Mouse (Mus musculus): Measurements from ENCODE around the gene Ifitm5.

Ifitm5 gene

DNA sequence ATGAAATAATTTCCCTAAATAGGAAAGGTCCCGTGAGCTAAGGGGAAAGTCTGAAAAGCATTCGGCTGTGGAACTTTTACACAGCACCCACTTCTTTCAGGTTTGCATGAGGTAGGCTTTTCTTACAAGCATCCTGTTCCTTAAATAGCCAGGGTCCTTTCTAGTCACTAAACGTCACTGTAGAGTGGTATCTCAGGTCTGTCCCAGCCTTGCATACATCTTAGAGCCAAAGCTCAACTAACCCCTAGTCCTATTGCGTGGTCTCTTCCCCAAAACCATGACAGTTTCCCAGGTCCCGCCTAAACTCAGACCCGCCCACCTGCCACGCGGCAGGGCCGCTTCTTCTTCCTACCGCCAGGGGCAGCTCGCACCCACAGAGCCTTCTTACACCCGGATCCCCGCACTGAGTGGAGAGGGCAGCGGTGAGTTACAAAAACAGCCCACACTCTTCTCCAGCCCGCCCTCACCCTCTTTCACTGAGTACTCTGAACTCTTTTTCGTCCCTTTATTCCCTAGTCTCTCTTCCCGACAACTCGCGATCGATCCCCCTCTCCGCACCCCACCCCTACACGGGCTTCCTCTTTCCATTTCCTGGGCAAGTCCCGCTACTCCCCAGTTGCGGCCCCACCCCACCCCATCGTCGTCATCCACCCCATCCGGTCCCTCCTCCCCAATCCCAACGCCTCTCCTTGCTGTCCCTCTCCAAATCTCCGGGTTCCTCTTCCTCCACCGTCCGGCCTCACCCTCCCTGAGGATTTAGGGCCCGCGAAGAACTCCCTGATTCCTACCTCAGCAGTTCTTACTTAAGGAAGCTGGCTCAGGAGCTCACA is 8.7 kb downstream of the Ifitm5 start, which contains the start of gene Pgghg:
Pgghg (plus strand) TSS at position 170 of the 830 bp plus-strand sequence.
- peak; percentile 53 to 70 for DNase-seq (ENCODE audit: low spot score in 2 of 2)

DNA sequence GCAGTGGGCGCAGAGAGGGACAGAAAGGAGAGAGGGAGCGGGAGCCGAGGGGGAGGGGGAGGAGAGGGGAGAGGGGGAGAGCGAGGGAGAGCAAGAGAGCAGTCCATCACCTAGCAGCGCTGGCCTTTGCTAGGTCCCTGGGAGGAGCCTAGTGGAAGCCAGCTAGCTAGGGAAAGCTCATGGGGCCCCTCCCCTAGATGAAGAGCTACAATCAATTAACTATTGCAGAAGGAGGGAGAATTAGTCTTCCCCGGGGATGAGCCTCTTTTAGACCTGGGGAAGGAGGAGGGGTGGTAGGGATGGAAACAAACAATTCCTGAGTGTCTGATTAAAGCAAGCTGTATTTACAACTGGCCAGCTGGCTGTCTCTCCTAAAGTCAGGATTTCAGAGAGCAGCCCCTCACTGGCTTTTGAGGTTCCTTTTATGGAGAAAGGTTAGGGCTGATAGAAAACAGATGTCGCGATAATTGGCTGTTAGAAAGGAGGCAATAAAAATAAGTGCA is 10.4 kb downstream of the Ifitm5 start:
- no peak for DNase-seq (ENCODE audit: low spot score in 2 of 2)

DNA sequence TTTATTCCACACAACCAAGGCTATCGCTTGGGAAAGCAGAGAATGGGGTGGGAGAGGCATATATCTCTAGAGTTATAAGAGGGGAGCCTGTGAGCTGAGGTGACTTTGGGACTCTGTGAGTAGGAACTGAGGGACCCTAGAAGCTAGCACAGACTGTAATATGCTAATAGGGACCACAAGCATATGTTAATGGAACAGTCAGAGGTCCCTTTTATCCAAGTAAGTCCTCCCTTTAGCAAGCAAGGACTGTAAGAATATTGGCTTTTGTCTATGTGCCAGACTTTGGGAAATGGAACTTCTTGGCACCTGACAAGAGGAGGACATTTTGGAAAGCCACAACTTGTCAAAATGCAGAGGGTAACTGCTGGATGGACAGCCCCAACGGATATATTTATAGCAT is 11.2 kb downstream of the Ifitm5 start:
- no peak for DNase-seq (ENCODE audit: low spot score in 2 of 2)

DNA sequence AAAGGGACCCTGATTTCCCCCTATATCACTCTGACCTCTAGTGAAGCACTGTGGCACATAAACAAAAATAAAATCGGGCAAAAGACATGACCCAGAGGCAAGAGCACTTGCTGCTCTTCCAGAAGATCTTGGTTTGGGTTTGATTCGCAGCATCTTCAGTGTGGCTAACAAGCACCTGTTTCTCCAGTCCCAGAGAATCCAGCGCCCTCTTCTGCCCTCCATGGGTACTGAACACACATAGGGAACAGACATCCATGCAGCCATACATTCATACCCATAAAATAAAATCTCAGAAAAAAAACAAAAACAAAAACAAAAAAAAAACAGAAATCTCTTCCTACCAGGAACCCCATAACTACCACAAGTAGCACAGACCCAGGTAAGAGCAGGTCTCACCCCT is 11.7 kb downstream of the Ifitm5 start:
- DNase-seq (ENCODE audit: low spot score in 2 of 2): no peak

DNA sequence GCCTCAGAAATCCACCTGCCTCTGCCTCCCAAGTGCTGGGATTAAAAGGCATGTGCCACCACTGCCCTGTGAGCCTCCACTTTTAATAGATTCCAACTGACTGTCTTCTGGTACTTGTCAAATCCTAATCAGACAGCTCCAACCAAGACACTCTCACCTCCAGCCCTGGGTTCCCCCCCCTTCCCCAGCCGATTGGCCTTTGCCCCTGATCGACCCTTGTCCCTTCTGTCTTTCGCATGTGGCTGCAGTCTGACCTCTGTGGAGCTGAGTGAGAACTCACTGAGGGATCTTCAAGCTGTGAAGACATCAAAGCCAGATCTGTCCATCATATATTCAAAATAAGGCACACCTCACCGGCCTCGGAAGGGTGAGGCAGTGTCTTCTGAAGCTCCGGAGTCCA is 22.9 kb downstream of the Ifitm5 start:
- DNase-seq (ENCODE audit: low spot score in 2 of 2): no peak

DNA sequence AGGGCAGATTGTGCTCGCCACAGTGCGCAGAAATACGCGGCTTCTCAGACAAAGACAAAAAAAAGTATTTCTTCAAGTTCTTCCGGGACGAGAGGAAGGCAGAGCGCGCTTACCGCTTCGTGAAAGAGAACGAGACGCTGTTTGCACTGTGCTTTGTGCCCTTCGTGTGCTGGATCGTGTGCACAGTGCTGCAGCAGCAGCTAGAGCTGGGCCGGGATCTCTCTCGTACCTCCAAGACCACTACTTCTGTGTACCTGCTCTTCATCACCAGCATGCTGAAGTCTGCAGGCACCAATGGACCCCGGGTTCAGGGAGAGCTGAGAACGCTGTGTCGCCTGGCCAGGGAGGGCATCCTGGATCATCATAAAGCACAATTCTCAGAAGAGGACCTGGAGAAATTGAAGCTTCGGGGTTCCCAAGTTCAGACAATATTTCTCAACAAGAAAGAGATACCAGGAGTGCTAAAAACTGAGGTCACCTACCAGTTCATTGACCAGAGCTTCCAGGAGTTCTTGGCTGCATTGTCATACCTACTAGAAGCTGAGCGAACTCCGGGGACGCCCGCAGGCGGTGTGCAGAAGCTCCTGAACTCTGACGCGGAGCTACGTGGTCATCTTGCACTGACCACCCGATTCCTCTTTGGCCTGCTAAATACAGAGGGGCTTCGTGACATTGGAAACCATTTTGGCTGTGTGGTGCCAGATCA is 26.9 kb downstream of the Ifitm5 start:
- DNase-seq (ENCODE audit: low spot score in 2 of 2): no peak

DNA sequence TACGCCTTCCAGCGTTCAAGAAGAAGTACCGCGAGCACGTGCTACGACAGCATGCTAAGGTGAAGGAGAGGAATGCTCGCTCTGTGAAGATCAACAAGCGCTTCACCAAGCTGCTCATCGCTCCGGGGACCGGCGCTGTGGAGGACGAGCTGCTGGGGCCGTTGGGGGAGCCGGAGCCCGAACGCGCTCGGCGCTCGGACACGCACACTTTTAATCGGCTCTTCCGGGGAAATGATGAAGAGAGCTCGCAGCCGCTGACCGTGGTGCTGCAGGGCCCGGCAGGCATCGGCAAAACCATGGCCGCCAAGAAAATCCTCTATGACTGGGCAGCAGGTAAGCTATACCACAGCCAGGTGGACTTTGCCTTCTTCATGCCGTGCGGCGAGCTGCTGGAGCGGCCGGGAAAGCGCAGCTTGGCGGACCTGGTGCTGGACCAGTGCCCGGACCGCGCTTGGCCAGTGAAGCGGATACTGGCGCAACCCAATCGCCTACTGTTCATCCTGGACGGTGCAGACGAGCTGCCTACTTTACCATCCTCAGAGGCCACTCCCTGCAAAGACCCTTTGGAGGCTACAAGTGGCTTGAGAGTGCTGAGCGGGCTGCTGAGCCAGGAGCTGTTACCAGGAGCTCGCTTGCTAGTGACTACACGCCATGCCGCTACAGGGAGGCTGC is 27.6 kb downstream of the Ifitm5 start:
- DNase-seq (ENCODE audit: low spot score in 2 of 2): no peak

DNA sequence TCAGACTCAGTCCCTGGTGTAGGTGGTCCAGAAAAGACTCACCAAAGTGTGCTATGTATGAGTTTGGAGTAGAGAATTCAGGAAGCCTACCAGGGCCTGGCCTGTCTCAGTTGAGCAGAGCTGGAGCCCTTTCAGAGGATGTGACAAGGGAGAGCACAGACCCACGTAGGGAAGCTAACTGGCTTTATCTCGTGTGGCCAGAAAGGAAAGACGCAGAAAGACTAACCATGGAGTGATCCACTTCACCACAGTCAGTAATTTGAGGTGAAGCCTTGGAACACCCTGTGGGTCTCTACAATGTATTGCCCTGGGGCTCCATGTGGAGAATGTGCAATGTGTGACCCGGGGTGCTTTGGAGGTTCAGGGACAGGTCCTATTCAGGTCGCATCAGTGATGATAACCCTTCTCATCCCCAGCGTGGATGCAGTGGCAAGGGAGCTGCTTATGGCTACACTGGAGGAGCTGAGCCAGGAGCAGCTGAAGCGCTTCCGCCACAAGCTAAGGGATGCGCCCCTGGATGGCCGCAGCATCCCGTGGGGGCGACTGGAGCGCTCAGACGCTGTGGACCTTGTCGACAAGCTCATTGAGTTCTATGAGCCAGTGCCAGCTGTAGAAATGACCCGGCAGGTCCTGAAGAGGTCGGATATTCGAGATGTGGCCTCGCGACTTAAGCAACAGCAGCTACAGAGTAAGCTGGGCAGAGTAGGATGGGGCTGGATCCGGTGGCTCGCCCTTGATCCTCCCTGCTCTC is 28.7 kb downstream of the Ifitm5 start:
- no peak for DNase-seq (ENCODE audit: low spot score in 2 of 2)

DNA sequence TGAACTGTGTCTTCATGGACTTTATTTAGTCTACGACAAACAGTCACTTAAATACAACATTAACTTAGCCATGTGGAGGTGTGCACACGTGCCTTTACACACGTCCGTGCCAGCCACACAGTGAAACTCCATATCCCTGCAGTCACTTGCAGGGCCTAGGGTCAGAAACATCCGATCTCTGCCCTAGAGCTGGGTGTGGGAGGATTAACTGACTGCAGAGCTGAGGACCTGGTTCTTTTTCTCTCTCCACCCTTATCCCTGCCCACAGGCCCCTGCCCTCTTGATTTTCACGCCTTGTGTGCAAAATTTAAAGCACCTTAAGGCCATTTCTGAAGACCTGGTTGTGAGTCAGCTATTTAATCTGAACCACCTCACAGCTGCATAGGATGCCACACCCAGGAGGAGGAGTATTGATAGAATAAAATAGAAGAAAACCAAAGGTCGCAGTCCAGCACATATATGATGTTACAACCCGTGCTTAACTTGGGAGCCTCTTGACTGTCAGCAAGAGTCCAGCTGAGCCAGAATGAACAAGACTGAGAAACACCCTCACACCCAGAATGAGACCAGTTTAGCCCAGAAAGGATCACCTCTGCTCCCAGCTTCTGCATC is 29.6 kb downstream of the Ifitm5 start, which contains the start of gene Nlrp6:
Nlrp6 (plus strand) TSS at position 485 of the 612 bp plus-strand sequence.
- no peak for DNase-seq (ENCODE audit: low spot score in 2 of 2)

DNA sequence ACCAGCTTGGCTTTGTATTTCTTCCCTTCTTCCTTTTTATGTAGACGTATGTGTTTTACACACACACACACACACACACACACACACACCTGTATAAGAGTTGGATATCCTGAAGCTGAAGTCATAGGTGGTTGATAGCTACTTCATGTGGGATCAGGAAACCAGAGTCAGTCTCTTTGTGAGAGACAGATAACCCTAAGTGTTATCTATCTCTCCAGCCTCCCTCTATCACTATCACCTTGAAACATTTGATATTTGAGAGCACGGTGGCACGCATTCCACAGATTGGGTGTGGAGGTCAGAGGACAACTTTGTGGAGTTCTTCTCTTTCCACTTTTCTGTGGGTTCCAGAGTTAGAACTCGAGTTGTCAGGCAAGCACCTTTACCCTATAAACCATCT is 30.2 kb downstream of the Ifitm5 start:
- DNase-seq (ENCODE audit: low spot score in 2 of 2): no peak

DNA sequence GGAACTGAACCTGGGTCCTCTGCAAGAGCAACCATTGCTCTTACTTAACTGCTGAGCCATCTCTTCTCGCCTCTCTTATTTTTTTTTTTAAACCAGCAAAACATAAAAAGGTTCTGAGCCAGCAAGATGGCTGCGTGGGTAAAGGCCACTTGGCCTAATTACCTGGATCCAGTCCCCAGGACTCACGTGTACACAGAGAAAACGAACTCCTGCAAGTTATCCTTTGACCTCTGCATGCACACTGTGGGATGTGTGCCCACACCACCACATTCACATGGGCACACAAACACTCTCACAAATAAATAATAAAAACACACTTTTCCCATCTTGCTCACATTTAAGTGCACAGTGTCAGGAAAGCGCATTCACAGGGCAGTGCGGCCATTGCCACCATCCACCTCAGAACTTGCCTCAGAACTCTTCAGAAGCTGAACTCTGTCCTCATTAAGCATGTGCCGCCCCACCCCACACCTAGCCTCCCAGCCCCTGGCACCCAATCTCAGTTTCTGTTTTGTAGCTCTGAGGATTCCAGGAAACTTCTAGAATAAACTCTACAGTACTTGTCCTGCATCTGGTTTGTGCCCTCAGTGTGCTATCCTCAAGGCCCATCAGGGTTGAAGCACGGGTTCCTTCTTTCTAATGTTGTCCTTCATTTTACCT is 35.9 kb downstream of the Ifitm5 start:
- DNase-seq (ENCODE audit: low spot score in 2 of 2): no peak

DNA sequence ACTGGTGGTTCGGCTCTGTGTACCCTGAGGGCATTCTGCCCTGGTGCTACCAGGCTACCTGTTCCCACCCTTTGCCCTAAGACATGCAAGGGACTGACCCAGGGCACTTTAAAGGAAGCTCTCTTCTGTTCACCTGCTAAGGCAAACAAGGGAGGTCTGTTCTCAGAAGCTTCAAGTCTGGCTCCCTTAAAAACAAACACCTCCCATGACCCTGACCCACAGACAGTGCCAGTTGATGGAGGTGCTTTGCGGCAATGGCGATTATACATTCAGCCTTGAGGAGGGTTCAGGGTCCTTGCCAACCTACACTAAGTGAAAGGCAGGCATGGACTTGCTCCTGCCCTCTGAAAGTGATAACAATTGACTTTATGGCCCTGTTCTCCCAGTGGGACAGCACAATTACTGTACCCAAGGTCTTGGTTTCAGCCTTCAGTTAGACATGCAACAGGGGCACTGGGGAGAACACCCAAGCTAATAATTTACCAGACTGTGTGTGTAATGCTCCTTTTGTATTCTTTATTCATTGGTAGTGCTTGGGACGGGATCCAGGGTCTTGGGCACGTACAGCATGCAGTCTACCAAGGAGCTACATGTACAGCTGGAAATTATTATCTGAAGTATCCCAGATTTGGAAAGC is 37.1 kb downstream of the Ifitm5 start:
- no peak for DNase-seq (ENCODE audit: low spot score in 2 of 2)

DNA sequence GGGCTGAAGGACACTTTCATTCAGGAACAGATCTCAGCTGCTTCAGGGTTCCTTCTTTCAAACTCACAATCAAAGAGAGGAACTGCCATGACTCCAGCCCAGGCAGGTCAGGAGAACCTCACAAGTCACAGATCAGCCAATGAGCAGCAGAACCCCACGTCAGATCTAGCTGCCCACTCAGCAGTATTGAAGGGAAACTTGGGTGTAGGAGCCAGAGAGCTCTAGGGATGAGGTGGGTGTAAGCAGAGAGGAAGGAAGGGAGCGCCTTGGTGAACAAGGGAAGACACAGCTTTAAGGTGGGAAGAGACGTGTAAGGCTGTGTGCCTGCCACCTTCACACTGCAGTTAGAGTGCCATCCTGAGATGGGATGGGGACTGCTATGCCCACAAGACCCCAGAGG is 37.8 kb downstream of the Ifitm5 start:
- no peak for DNase-seq (ENCODE audit: low spot score in 2 of 2)

DNA sequence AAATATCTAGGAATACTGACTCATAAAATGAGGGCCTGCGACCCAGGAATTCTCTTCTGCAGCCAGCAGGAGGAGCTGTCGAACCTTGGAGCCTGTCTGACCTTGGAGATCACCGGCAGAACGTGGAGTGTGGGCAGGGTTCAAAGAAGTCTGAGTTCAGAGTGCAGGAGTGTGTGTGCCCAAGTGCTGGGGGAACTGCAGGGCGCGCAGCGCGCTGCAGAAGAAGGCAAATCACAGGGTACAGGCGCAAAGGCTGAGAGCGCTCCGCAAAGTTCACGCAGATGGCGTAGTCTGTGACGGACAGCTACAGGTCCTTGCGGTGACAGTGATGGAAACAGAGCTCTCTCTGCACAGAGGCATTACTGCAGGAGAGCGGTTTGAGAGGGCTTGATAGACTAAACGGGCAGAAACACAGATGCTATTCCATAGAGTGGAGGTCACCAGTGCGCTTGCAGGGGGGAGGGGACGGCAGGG is 41.4 kb downstream of the Ifitm5 start:
- DNase-seq (ENCODE audit: low spot score in 2 of 2): peak; percentile 25 to 56

DNA sequence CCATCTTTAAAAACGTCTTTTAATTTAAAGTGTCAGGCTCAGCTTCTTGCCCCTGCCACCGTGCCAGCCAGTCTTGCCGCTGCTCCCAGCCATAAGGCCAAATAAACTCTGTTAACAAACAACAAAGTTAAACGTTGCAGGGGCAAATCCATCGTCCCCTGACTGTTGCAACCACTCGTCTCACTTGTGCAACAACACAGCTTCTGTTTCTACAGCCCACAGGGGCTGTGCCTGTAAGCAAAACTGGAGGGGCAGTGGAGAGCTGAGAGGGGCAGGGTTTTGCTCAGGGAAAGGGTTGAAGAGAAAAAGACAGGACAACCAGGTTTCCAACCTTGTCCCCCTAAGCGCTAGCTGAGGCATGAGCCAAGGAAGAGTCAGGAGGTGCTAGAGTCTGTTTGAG is 41.9 kb downstream of the Ifitm5 start:
- no peak for DNase-seq (ENCODE audit: low spot score in 2 of 2)

DNA sequence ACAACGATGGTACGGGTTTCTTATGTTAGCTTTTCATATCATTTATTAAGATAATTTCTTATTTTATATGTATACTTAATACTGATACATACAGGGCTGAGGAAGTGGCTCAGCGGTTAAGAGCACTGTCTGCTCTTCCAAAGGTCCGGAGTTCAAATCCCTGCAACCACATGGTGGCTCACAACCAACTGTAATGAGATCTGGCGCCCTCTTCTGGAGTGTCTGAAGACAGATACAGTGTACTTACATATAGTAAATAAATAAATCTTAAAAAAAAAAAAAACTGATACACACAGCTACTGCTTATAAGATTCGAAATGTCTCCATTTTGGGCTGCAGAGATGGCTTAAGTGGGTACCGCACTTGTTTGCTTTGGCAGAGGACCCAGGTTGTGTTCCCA is 42.4 kb downstream of the Ifitm5 start:
- DNase-seq (ENCODE audit: low spot score in 2 of 2): no peak

DNA sequence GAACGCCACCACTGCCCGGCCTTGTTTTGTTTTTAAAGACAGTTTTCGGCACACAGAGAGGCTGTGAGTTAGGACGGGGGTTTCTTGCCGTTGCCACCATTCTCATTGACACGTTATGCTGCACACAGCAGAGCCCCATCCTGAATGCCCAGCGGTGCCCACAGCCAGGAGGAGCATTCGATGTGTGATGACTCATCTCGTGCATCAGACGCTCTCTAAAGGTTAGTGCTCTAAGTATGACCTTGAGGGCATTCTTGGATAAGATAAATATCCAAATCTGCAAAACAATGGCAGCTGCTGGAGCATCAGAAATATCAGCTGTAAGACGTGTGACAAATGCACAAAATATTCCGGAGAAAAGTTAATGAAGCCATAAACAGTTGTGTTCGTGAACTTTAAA is 43.0 kb downstream of the Ifitm5 start:
- DNase-seq (ENCODE audit: low spot score in 2 of 2): no peak

DNA sequence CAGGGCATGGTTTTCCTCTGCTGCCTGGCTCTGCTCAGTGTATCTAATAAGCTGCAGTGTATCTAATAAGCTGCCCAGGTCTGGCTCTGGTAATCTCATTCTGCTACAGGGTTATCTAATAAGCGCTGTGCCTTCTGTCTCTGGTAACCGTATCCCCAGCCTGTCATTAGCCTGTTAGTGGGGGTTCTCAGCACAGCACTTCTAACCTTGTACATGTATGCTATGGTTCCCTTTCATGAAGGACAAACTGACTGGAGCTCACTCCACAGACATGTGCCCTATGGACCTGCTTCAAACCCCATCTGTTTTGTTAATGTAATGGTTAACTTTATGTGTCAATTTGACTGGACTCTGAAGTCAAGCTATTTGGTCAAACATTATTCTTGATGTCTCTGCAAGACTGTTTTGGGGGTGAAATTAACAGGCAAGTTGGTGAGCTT is 44.4 kb downstream of the Ifitm5 start:
- DNase-seq (ENCODE audit: low spot score in 2 of 2): no peak

DNA sequence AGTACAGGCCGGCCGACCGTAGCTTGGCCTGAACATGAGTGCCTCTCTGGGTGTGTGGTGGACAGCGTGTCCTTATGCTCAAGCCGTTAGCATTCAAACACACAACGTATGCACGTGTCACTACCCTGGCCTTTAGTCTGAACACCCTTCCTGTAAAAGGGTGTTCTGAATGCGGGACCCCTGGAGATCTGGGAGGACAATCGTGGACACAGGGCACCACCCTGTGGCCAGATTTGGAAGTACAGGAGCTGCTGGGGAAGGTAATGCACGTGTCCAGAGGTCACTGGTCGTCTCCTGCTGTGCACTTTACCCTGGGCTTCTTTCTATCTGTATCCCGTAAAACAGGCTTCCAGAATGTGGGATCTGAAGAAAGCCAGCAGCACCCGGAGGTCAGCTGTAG is 46.9 kb downstream of the Ifitm5 start:
- DNase-seq (ENCODE audit: low spot score in 2 of 2): peak; percentile 50 to 73
